Mouse (Mus musculus): ENCODE results near the gene Polr3b.

DNA sequence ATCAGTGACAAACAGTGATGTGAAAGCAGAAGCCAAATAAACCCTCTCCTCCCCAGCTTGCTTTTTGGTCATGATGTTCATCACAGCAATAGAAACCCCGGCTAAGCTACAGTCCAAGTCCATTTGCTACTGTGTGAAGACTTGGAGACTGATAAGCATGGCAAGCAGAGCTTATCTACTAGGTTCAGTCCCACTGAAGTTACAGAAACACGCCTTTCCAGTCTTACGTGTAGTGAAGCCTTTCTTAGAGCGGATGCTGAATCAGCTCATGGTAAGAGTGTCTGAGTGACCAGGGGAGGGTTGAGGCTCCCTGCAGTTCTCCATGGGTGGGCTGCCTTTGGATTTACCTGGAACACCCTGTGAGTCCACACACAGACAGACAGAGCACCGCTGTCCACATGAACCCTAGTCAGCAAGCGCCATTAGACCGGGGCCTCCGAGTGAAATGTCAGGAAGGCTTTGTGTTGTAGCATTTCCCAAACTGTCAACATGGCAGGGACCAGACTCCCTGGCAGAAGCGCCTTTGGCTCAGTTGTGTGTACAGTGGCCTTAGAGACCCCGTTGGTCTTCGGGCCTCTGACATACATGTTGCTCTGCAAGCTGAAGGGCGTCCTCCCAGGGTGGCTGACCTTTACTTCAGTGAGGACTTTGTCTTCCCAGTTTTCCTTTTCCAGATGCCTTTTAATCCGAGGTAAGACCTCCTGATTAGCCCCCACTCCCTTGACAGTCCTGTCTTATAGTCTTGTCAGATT lies 78.3 kb downstream of the Polr3b start:
- TF ChIP-seq GATA1 (IDR thresholded peaks at IDR 0.05; ENCODE audit: borderline replicate concordance, low read length) (no peak), FLI1 (IDR thresholded peaks at IDR 0.05; ENCODE audit: low read length) (no peak)

Measured in megakaryocyte, embryonic 14.5 days (primary cell).